Mouse (Mus musculus): Measurements from ENCODE around the gene Caml.

GRCm38 (mm10) chr13:55672711-55673110, 49.9 kb downstream of the Caml start:
- TF ChIP-seq POLR2A (IDR thresholded peaks at IDR 0.05; ENCODE audit: control insufficient read depth, low read depth, low read length) (no peak), CTCF (IDR thresholded peaks at IDR 0.05; ENCODE audit: control insufficient read depth, insufficient read depth, insufficient replicate concordance, low read depth, low read length) (no peak)
